Mouse (Mus musculus) kidney, adult 18-20 months (tissue): ENCODE results near the gene Stx12.

Experiments
- DNase-seq: peaks from one replicate; pipeline ENCODE4 v3.0.0; 2021

Stx12 gene

GRCm38 (mm10) chr4:132863012-132863411 lies 21.3 kb downstream of the Stx12 start:
- DNase-seq, result no peak

GRCm38 (mm10) chr4:132860880-132861279 lies 23.4 kb downstream of the Stx12 start:
- no peak for DNase-seq

- DNase-seq, result no peak
Measured at GRCm38 (mm10) chr4:132843705-132844071, 40.6 kb downstream of the Stx12 start.

- peak; percentile 84 for DNase-seq
Measured at GRCm38 (mm10) chr4:132842970-132843704, 41.2 kb downstream of the Stx12 start, which contains the start of gene Ppp1r8. Gene Ppp1r8 (minus strand): TSS chr4:132843169.

GRCm38 (mm10) chr4:132842281-132842906 lies 41.9 kb downstream of the Stx12 start:
- no peak for DNase-seq

- DNase-seq, result no peak
Measured at GRCm38 (mm10) chr4:132841493-132841892, 42.8 kb downstream of the Stx12 start.

GRCm38 (mm10) chr4:132823614-132824366 lies 60.5 kb downstream of the Stx12 start:
- DNase-seq, result peak; percentile 71

- no peak for DNase-seq
Measured at GRCm38 (mm10) chr4:132818442-132818841, 65.9 kb downstream of the Stx12 start.

- no peak for DNase-seq
Measured at GRCm38 (mm10) chr4:132816855-132817254, 67.5 kb downstream of the Stx12 start.

- no peak for DNase-seq
Measured at GRCm38 (mm10) chr4:132816404-132816803, 67.9 kb downstream of the Stx12 start.

GRCm38 (mm10) chr4:132809621-132810020 lies 74.7 kb downstream of the Stx12 start:
- no peak for DNase-seq

GRCm38 (mm10) chr4:132807771-132808641 lies 76.3 kb downstream of the Stx12 start:
- DNase-seq, result no peak

GRCm38 (mm10) chr4:132806620-132807191 lies 77.6 kb downstream of the Stx12 start:
- no peak for DNase-seq

GRCm38 (mm10) chr4:132805599-132806197 lies 78.6 kb downstream of the Stx12 start:
- no peak for DNase-seq

- no peak for DNase-seq
Measured at GRCm38 (mm10) chr4:132805146-132805545, 79.2 kb downstream of the Stx12 start.

- DNase-seq, result no peak
Measured at GRCm38 (mm10) chr4:132804331-132804730, 80.0 kb downstream of the Stx12 start.

- DNase-seq, result no peak
Measured at GRCm38 (mm10) chr4:132803876-132804275, 80.4 kb downstream of the Stx12 start.
